Mouse (Mus musculus) hindbrain, embryonic 16.5 days (tissue): ENCODE measurements around the gene Fbxo36. TPM values are rescaled to one million over a fixed set of nuclear protein-coding genes. Genes with fewer than 3 reads are reported as not detected.

Experiments
- ATAC-seq: fragments of 200-750 bp; cut with Nextera tagmentation; 2 replicates; pipeline ENCODE4 v1.8.0; 2017; ENCODE audit warnings: moderate TSS enrichment, moderate library complexity
- H3K27ac ChIP-seq: fragments of 300-500 bp; sonication (generic); 2 replicates; pipeline ENCODE4 v1.5.1; 2014; ENCODE audit warnings: low read depth, mild to moderate bottlenecking, control low read depth, low read length, moderate library complexity
- H3K27me3 ChIP-seq: fragments of 300-500 bp; sonication (generic); replicated peaks from 2 replicates; pipeline ENCODE4 v1.6.1; 2014; ENCODE audit warnings: low read length; ENCODE audit not compliant: control insufficient read depth, insufficient read depth
- H3K36me3 ChIP-seq: fragments of 300-500 bp; sonication (generic); 2 replicates; pipeline ENCODE4 v1.6.1; 2014; ENCODE audit warnings: mild to moderate bottlenecking, low read length, moderate library complexity, mixed read lengths; ENCODE audit not compliant: control insufficient read depth, insufficient read depth
- H3K4me1 ChIP-seq: fragments of 300-500 bp; sonication (generic); 2 replicates; pipeline ENCODE4 v1.6.1; 2014; ENCODE audit warnings: low read depth, low read length; ENCODE audit not compliant: control insufficient read depth, insufficient read depth
- H3K4me2 ChIP-seq: fragments of 300-500 bp; sonication (generic); 2 replicates; pipeline ENCODE4 v1.6.1; 2014; ENCODE audit warnings: mild to moderate bottlenecking, low read length, control low read depth, moderate library complexity
- H3K4me3 ChIP-seq: fragments of 300-500 bp; sonication (generic); 2 replicates; pipeline ENCODE4 v1.5.1; 2014; ENCODE audit warnings: mild to moderate bottlenecking, low read length, control low read depth, moderate library complexity
- H3K9ac ChIP-seq: fragments of 300-500 bp; sonication (generic); 2 replicates; pipeline ENCODE4 v1.6.1; 2014; ENCODE audit warnings: low read depth, mild to moderate bottlenecking, control low read depth, low read length, moderate library complexity
- H3K9me3 ChIP-seq: fragments of 300-500 bp; sonication (generic); 2 replicates; pipeline ENCODE4 v1.6.1; 2014; ENCODE audit warnings: mild to moderate bottlenecking, low read length, moderate library complexity; ENCODE audit not compliant: control insufficient read depth
- WGBS: fragments of 180-500 bp; shearing (Covaris S2); extraction: QIAGEN DNeasy Blood & Tissue Kit; methylation state at CpG from one replicate; pipeline ENCODE4 v1.1.7; 2014; 5-methylcytosine and 5-hydroxymethylcytosine counted together
- polyA plus RNA-seq: library from polyadenylated mRNA; unstranded; fragments of >200 nt; fragmentation: Nextera tagmentation; extraction: Ambion mirVana; gene quantifications from 2 replicates; pipeline ENCODE4 v1.2.1, GENCODE M21; 2015

The Fbxo36 gene
- polyA plus RNA-seq, 1 experiment from 2014 or later = 6.1 TPM

DNA sequence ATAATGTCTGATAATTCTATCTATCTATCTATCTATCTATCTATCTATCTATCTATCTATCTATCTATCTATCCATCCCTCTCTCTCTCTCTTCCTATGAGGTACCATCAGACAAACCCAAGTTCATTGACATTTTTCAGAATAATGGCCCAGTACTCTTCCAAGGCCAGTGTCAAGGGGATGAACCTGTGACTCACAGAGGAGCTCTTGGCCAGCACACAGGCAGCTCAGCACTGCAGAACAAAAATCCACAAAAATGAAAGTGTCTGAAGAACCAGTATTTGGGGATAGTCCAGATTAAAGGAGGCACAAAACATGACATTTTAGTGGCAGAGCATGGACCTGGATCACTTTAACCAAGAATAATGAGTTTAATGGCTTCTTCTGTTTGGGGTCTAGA is 103.0 kb downstream of the Fbxo36 start:
- H3K4me1 ChIP-seq = no peaks in the 10 kb centered on the region
- no peak overlapping the region for H3K27ac ChIP-seq
- no peaks in the 10 kb centered on the region for H3K36me3 ChIP-seq
- H3K9ac ChIP-seq = no peak overlapping the region
- no peak overlapping the region for H3K4me3 ChIP-seq
- H3K4me2 ChIP-seq = no peak overlapping the region
- H3K9me3 ChIP-seq = no peaks in the 10 kb centered on the region
- no peaks in the 10 kb centered on the region for H3K27me3 ChIP-seq
- ATAC-seq = no peak

DNA sequence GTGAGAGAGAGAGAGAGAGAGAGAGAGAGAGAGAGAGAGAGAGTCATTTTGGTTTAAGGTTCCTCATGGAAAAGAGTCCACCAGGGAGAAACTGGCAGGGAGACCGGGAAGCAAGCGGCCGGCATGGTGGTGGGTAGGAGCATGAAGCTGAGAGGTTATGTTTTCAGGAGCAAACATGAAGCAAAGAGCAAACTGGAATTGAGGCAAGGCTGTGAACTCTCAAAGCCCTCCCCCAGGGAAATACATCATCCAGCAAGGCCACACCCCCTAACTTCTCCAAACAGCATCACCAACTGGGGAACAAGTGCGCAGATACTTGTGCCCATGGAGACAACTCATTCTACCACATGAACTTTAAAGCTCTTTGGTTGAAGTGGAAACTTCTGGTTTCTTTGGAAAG is 103.9 kb downstream of the Fbxo36 start:
- Histone ChIP-seq H3K9ac (no peak overlapping the region), H3K9me3 (no peaks in the 10 kb centered on the region), H3K27ac (no peak overlapping the region), H3K36me3 (no peaks in the 10 kb centered on the region), H3K4me1 (no peaks in the 10 kb centered on the region), H3K4me3 (no peak overlapping the region), H3K27me3 (no peaks in the 10 kb centered on the region), H3K4me2 (no peak overlapping the region)
- WGBS = 92% methylated on average over 4 of the region's 4 CpGs
- no peak for ATAC-seq

DNA sequence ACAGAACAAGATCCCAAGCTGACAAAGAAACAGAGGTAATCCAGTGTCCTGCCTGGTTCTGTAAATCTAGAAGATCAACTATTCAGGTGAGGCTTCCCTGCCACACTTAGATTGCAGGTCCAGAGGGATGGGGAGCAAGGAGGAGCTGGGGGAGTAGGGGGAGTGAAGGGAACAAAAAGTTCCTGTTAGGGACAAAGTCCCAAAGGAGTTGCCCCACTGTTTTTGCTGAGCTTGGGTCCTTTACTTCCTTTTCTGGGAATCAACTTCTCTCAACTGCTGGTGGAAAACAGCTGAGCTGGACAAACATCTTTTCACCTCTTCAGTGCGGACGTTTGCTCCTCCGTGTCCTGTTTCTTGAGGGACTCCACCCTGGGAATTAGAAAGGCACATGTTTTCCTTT is 106.3 kb downstream of the Fbxo36 start:
- no peak for ATAC-seq
- WGBS = 81% methylated on average over 3 of the region's 3 CpGs
- H3K36me3 ChIP-seq = no peaks in the 10 kb centered on the region
- no peaks in the 10 kb centered on the region for H3K9me3 ChIP-seq
- H3K9ac ChIP-seq = no peak overlapping the region
- H3K27me3 ChIP-seq = no peaks in the 10 kb centered on the region
- no peak overlapping the region for H3K4me2 ChIP-seq
- no peak overlapping the region for H3K27ac ChIP-seq
- no peak overlapping the region for H3K4me3 ChIP-seq
- H3K4me1 ChIP-seq = no peaks in the 10 kb centered on the region

DNA sequence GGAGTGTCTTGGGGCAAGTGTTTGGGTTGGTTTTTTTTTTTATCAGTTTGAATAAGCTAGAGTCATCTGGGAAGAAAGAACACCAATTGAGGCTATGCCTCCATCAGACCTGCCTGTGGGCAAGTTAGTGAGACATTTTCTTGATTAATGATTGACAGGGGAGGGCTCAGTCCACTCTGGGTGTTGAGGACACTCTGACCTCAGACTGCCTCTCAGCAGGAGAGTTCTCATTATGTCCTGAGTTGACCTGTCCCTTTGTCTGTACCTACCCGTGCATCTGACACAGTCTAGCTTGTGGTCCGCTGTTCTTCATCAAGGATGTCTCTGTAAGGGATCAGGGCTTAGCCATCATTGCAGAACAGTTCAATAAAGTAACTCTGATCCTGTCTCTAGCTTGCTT is 107.7 kb downstream of the Fbxo36 start:
- Histone ChIP-seq H3K4me2 (no peak overlapping the region), H3K9me3 (no peaks in the 10 kb centered on the region), H3K9ac (no peak overlapping the region), H3K4me1 (no peaks in the 10 kb centered on the region), H3K27me3 (no peaks in the 10 kb centered on the region), H3K36me3 (no peaks in the 10 kb centered on the region), H3K4me3 (no peak overlapping the region), H3K27ac (no peak overlapping the region)
- ATAC-seq = no peak
- 66% methylated on average over 2 of the region's 2 CpGs for WGBS

Other genes with a start within 250 kb of the Fbxo36 start
- 322 and 328 TPM in 2 replicates for gene Dner, start 143.6 kb upstream of the Fbxo36 start, polyA plus RNA-seq
- gene Trip12, start 675 bp downstream of the Fbxo36 start, polyA plus RNA-seq = 37.6 and 44.9 TPM in 2 replicates
- gene Slc16a14, start 95.3 kb downstream of the Fbxo36 start, polyA plus RNA-seq = 10.3 and 15.0 TPM in 2 replicates